Mouse (Mus musculus) kidney, postnatal 0 days (tissue): ENCODE measurements around the gene Robo1. TPM values are rescaled to one million over a fixed set of nuclear protein-coding genes. Genes with fewer than 3 reads are reported as not detected.

Experiments used
- ATAC-seq: fragments of 200-750 bp; cut with Nextera tagmentation; replicated peaks from 2 replicates; pipeline ENCODE4 v1.8.0; 2017; ENCODE audit warnings: low read depth, moderate number of reproducible peaks, moderate TSS enrichment, moderate library complexity; ENCODE audit not compliant: low FRiP score
- DNase-seq: peaks from one replicate; pipeline ENCODE4 v3.0.0-alpha.2; 2016; ENCODE audit warnings: low spot score
- H3K27ac ChIP-seq: fragments of 300-500 bp; sonication (generic); 2 replicates; pipeline ENCODE4 v1.5.1; 2014; ENCODE audit warnings: mild to moderate bottlenecking
- H3K27me3 ChIP-seq: fragments of 300-500 bp; sonication (generic); 2 replicates; pipeline ENCODE4 v1.6.1; 2014; ENCODE audit warnings: low read length, mixed read lengths; ENCODE audit not compliant: insufficient read depth
- H3K36me3 ChIP-seq: fragments of 300-500 bp; sonication (generic); 2 replicates; pipeline ENCODE4 v1.6.1; 2014; ENCODE audit warnings: low read length, mixed read lengths; ENCODE audit not compliant: insufficient read depth
- H3K4me1 ChIP-seq: fragments of 300-500 bp; sonication (generic); replicated peaks from 2 replicates; pipeline ENCODE4 v1.6.1; 2014; ENCODE audit warnings: antibody characterized with exemption, low read length, mixed read lengths; ENCODE audit not compliant: insufficient read depth
- H3K4me2 ChIP-seq: fragments of 300-500 bp; sonication (generic); 2 replicates; pipeline ENCODE4 v1.6.1; 2014; ENCODE audit warnings: mild to moderate bottlenecking, low read length, moderate library complexity, mixed read lengths
- H3K4me3 ChIP-seq: fragments of 300-500 bp; sonication (generic); replicated peaks from 2 replicates; pipeline ENCODE4 v1.5.1; 2014; ENCODE audit warnings: low read depth, low read length
- H3K9ac ChIP-seq: fragments of 300-500 bp; sonication (generic); 2 replicates; pipeline ENCODE4 v1.6.1; 2014; ENCODE audit warnings: low read depth, low read length
- H3K9me3 ChIP-seq: fragments of 300-500 bp; sonication (generic); replicated peaks from 2 replicates; pipeline ENCODE4 v1.6.1; 2016; ENCODE audit warnings: low read length, inconsistent platforms, mixed read lengths
- CTCF ChIP-seq: IDR thresholded peaks from 2 replicates; pipeline ENCODE4 v1.5.1; 2016; ENCODE audit warnings: antibody characterized with exemption, low read depth, mild to moderate bottlenecking, moderate library complexity
- WGBS: fragments of 180-500 bp; shearing (Covaris S2); extraction: QIAGEN DNeasy Blood & Tissue Kit; methylation state at CpG from one replicate; pipeline ENCODE4 v1.1.7; 2014; 5-methylcytosine and 5-hydroxymethylcytosine counted together
- polyA plus RNA-seq: library from polyadenylated mRNA; unstranded; fragments of >200 nt; fragmentation: Nextera tagmentation; extraction: Ambion mirVana; gene quantifications from 2 replicates; pipeline ENCODE4 v1.2.1, GENCODE M21; 2015

Robo1 gene
- polyA plus RNA-seq, 1 experiment from 2014 or later: 14.5 TPM

DNA sequence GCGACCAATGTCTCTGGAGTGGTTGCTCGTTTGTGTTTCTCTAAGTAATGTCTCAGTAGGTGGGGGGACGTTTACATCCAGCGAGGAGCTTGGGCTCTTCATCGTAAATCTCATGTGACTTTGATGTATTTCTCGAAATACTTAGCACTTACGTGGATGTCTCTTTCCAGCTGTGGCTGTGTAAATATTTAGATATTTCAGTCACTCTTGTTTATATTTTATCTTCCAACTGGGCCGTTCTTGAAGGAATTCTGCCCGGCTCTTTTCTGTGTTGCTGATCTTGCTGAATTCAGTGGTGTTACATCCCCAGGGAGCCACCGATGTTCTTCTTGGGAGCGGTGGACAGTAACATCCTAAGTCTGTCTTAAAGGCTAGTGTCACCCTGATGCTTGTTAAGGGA is 427.1 kb downstream of the Robo1 start:
- H3K4me2 ChIP-seq: peak overlapping the region; percentile 18; the same call in 1 of the 2 replicates
- H3K27me3 ChIP-seq: no peaks in the 10 kb centered on the region
- ATAC-seq (no peak), DNase-seq (no peak)
- H3K4me1 ChIP-seq: no peaks in the 10 kb centered on the region
- no peaks in the 10 kb centered on the region for H3K9me3 ChIP-seq
- no peak overlapping the region for H3K4me3 ChIP-seq
- TF ChIP-seq CTCF: no peak
- 28% methylated on average over 11 of the region's 11 CpGs for WGBS
- H3K36me3 ChIP-seq: no peaks in the 10 kb centered on the region
- H3K27ac ChIP-seq: no peak overlapping the region
- H3K9ac ChIP-seq: no peak overlapping the region

DNA sequence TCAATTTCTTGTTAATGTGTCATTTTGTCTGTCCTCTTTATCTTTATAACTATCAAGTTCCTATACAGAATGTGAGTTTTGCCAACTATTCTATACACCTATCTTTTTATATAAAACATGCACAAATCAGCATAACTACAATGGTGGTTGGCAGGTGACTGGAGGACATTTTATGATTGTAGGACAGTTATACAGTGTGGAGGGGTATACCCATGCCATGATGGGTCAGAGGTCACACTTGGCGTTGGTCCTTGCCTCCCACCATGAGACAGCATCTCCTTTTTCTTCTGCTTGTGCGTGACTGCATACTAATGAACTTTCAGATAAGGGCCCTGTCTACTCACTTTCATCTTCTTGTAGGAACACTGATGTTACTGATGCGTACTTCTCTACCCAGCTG is 427.5 kb downstream of the Robo1 start:
- Histone ChIP-seq H3K4me2 (0 out of 2 replicates have a peak overlapping the region, but pooled peaks have one; percentile 18), H3K4me1 (no peaks in the 10 kb centered on the region), H3K27ac (no peak overlapping the region), H3K36me3 (no peaks in the 10 kb centered on the region), H3K4me3 (no peak overlapping the region), H3K9ac (no peak overlapping the region), H3K27me3 (no peaks in the 10 kb centered on the region), H3K9me3 (no peaks in the 10 kb centered on the region)
- DNase-seq: no peak
- 0 out of 2 replicates have a peak, but pooled peaks have one; percentile 25 for ATAC-seq
- TF ChIP-seq CTCF: no peak
- WGBS: 78% methylated on average over 3 of the region's 3 CpGs

DNA sequence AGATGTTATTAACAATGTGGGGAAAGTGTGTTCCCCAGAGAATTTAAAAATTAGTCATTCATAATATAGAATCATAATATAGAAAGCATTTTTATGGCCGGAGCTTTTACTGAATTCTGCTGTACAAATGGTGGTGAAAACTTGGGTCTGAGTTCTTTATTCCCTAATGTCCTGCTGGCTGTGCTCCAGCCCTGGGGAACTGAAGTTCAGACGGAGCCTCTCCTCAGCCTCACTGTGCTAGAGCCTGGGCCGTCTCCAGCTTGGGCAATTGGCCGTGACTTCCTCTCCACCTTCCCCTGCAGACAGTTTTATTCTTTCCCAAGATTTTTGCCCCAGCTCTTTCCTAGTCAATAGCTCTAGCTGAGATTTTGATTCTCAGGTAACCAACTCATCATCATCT is 429.0 kb downstream of the Robo1 start:
- H3K36me3 ChIP-seq: 0 out of 2 replicates have a peak, but pooled peaks cover under 1% of the 10 kb centered on the region
- no peaks in the 10 kb centered on the region for H3K27me3 ChIP-seq
- H3K9ac ChIP-seq: no peak overlapping the region
- DNase-seq (peak; percentile 67), ATAC-seq (peak; percentile 60; the same call in 1 of the 2 replicates)
- H3K4me3 ChIP-seq: no peak overlapping the region
- TF ChIP-seq CTCF: peak; percentile 26; the same call in 1 of the 2 replicates
- H3K4me1 ChIP-seq: no peaks in the 10 kb centered on the region
- no peaks in the 10 kb centered on the region for H3K9me3 ChIP-seq
- 14% methylated on average over 4 of the region's 4 CpGs for WGBS
- H3K4me2 ChIP-seq: no peak overlapping the region
- H3K27ac ChIP-seq: no peak overlapping the region

GRCm38 (mm10) chr16:72740218-72740617 is 432.1 kb downstream of the Robo1 start:
- no peak overlapping the region for H3K4me3 ChIP-seq
- H3K9me3 ChIP-seq: no peaks in the 10 kb centered on the region
- TF ChIP-seq CTCF: no peak
- H3K27me3 ChIP-seq: no peaks in the 10 kb centered on the region
- H3K4me1 ChIP-seq: no peaks in the 10 kb centered on the region
- no peak overlapping the region for H3K27ac ChIP-seq
- no peak for ATAC-seq
- 91% methylated on average over 7 of the region's 7 CpGs for WGBS
- H3K4me2 ChIP-seq: no peak overlapping the region
- no peak for DNase-seq
- H3K36me3 ChIP-seq: 0 out of 2 replicates have a peak, but pooled peaks cover 12% of the 10 kb centered on the region
- H3K9ac ChIP-seq: no peak overlapping the region

GRCm38 (mm10) chr16:72747696-72748095 is 439.6 kb downstream of the Robo1 start:
- Histone ChIP-seq H3K9me3 (no peaks in the 10 kb centered on the region), H3K4me3 (no peak overlapping the region)
- no peak for DNase-seq

DNA sequence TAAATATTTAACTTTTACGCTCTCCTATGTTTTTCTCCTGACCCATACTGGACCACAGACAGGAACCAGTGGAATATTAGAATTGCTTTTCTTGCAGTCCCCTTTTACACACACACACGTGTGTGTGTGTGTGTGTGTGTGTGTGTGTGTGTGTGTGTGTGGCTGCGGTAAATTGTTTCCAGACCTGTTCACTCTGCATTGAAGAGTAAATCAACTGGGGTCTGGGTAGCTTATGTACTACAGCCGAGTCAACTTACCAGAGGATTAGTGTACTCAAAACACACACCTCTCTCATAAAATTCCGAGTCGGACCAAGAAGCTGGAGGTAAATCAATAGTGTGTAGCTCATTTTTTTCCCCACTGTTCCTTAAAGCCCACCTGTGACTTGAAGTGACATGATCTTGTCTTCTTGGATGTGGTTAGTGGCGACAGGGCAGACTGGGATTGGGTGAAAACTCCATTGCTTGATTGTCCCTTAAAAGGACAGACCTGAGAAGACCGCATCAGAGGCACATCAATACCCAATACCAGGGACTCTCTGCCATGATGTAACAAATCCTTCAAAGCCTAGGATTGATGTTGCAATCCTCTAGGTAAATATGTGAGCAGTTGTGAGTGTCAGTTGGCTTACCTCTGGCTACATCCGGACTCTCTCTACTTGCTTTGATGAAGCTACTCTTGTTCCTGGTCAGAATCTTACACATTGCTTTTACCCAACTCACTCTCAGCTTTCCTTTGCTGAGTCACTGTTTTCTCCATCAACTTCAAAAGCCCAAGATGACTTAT is 457.2 kb downstream of the Robo1 start:
- Histone ChIP-seq H3K4me2 (no peak overlapping the region), H3K27ac (no peak overlapping the region), H3K4me1 (no peaks in the 10 kb centered on the region), H3K27me3 (no peaks in the 10 kb centered on the region), H3K9ac (no peak overlapping the region), H3K9me3 (no peaks in the 10 kb centered on the region), H3K4me3 (no peak overlapping the region), H3K36me3 (no peaks in the 10 kb centered on the region)
- 87% methylated on average over 9 of the region's 9 CpGs for WGBS
- ATAC-seq (no peak), DNase-seq (no peak)
- no peak for TF ChIP-seq CTCF

More at GRCm38 (mm10) chr16:72747696-72748095, 439.6 kb downstream of the Robo1 start:
- H3K4me1 ChIP-seq: no peaks in the 10 kb centered on the region
- H3K27ac ChIP-seq: no peak overlapping the region
- H3K36me3 ChIP-seq: 0 out of 2 replicates have a peak, but pooled peaks cover 8% of the 10 kb centered on the region
- H3K4me2 ChIP-seq: no peak overlapping the region
- no peak for ATAC-seq
- TF ChIP-seq CTCF: no peak
- no peaks in the 10 kb centered on the region for H3K27me3 ChIP-seq
- no peak overlapping the region for H3K9ac ChIP-seq
- 89% methylated on average over 5 of the region's 5 CpGs for WGBS
